ENCODE assay signal across 21 mouse cellular contexts in genomic region chr9:95897392-95897791, GRCm38 (mm10). TPM values are rescaled to one million over a fixed set of nuclear protein-coding genes. Genes with fewer than 3 reads are reported as not detected.
DNase-seq lines count a peak whose midpoint lies in the region; ATAC-seq and TF ChIP-seq lines count a peak whose summit lies in the region.
"Had no signal": no experiment of that assay in that cellular context is flagged by ENCODE, and none has a peak within 500 bp of the region (broad histone marks: within the 10 kb centered on the region; RNA-seq: fewer than 3 reads in every experiment).

No protein-coding gene starts in this region.

- H3K4me1 ChIP-seq in MEL (ENCODE audit: control insufficient read depth in 1 of 2, insufficient read depth in 2 of 2, low read length in 2 of 2), result peaks cover 0 to 13% of the 10 kb centered on the region in 2 experiments; a peak in 3 of 4 replicates
- H3K4me1 ChIP-seq in embryonic facial prominence, embryonic 10.5 days, result no peaks in the 10 kb centered on the region
- H3K4me1 ChIP-seq: embryonic facial prominence, embryonic 12.5 days; forebrain, embryonic 13.5 days; forebrain, embryonic 15.5 days had no signal

- H3K9me3 ChIP-seq in MEL (replicated peaks; ENCODE audit: insufficient read depth, low read length), result no peaks in the 10 kb centered on the region
- no peaks in the 10 kb centered on the region for H3K9me3 ChIP-seq in embryonic facial prominence, embryonic 10.5 days
- H3K9me3 ChIP-seq: embryonic facial prominence, embryonic 12.5 days; forebrain, embryonic 13.5 days; forebrain, embryonic 15.5 days had no signal

- no peak overlapping the region for H3K9ac ChIP-seq in MEL (ENCODE audit: control insufficient read depth, low read depth, low read length, poor library complexity, severe bottlenecking)
- H3K9ac ChIP-seq: embryonic facial prominence, embryonic 12.5 days; forebrain, embryonic 13.5 days; forebrain, embryonic 15.5 days; forebrain, postnatal 0 days had no signal

- no peak for TF ChIP-seq RAD21 in MEL (IDR thresholded peaks at IDR 0.05; ENCODE audit: low read depth, low read length)

- H3K36me3 ChIP-seq in MEL (ENCODE audit: control insufficient read depth in 1 of 2, insufficient read depth in 2 of 2, low read length in 2 of 2), result peaks cover 9 to 24% of the 10 kb centered on the region in 2 experiments
- peaks cover 68% of the 10 kb centered on the region for H3K36me3 ChIP-seq in embryonic facial prominence, embryonic 10.5 days (replicated peaks)

- peak; percentile 56 for DNase-seq in MEL (ENCODE audit: low read depth, low spot score)
- DNase-seq in c-Kit-positive CD71-positive TER-119-negative erythroid progenitor cells, embryonic 14.5 days (ENCODE audit: low read depth), result peak; percentile 6
- DNase-seq in embryonic facial prominence, embryonic 10.5 days (ENCODE audit: low spot score), result no peak
- DNase-seq in left cerebral cortex, postnatal 25 days (ENCODE audit: low spot score in 2 of 2), result no peak
- DNase-seq: adrenal gland, adult 8-10 months; adrenal gland, postnatal 14 days; adrenal gland, postnatal 36 days; cerebellum, adult 11 months; cerebellum, adult 18-20 months; cerebellum, adult 8-10 months; cerebellum, adult 9-11 months; cerebellum, postnatal 14 days; cerebellum, postnatal 36 days; embryo, embryonic 11 days; forebrain, postnatal 0 days had no signal

- ATAC-seq in megakaryocyte-erythroid progenitor cell, adult 5-6 weeks (replicated peaks; ENCODE audit: low FRiP score, low TSS enrichment, poor library complexity, severe bottlenecking), result peak; percentile 44
- ATAC-seq: activated CD4-positive, CD25-positive, alpha-beta regulatory T cell, adult 4 months; forebrain, embryonic 13.5 days; forebrain, embryonic 15.5 days; forebrain, postnatal 0 days; Patski had no signal

- TF ChIP-seq CTCF in MEL (IDR thresholded peaks at IDR 0.05 in 2 of 3, conservative IDR thresholded peaks at IDR 0.05 in 1 of 3; ENCODE audit: control insufficient read depth in 1 of 3, insufficient read depth in 1 of 3, low read depth in 2 of 3, low read length in 3 of 3, poor library complexity in 1 of 3, severe bottlenecking in 1 of 3), result no peak

- H3K79me2 ChIP-seq in MEL (ENCODE audit: control insufficient read depth, insufficient read depth, low read length, poor library complexity), result no peaks in the 10 kb centered on the region

- no peak for TF ChIP-seq POLR2A in MEL (IDR thresholded peaks at IDR 0.05; ENCODE audit: control insufficient read depth in 1 of 2, insufficient read depth in 1 of 2, low read depth in 1 of 2, low read length in 2 of 2, poor library complexity in 1 of 2)

- H3K27ac ChIP-seq in MEL (ENCODE audit: control insufficient read depth, low read depth, low read length), result no peak overlapping the region
- H3K27ac ChIP-seq in embryonic facial prominence, embryonic 10.5 days (replicated peaks), result no peak overlapping the region
- H3K27ac ChIP-seq: embryonic facial prominence, embryonic 12.5 days; forebrain, embryonic 13.5 days; forebrain, embryonic 15.5 days had no signal

- no peaks in the 10 kb centered on the region for H3K27me3 ChIP-seq in MEL (ENCODE audit: control insufficient read depth in 1 of 2, insufficient read depth in 2 of 2, low read length in 2 of 2)
- no peaks in the 10 kb centered on the region for H3K27me3 ChIP-seq in embryonic facial prominence, embryonic 10.5 days (replicated peaks; ENCODE audit: low read depth, poor library complexity, severe bottlenecking)
- H3K27me3 ChIP-seq: embryonic facial prominence, embryonic 12.5 days; forebrain, embryonic 13.5 days; forebrain, embryonic 15.5 days; Patski had no signal

- WGBS in embryonic facial prominence, embryonic 10.5 days, result 92% methylated on average over 5 of the region's 5 CpGs

- H3K4me3 ChIP-seq in MEL (ENCODE audit: control insufficient read depth in 1 of 2, insufficient read depth in 1 of 2, low read depth in 2 of 2, low read length in 2 of 2), result peak overlapping the region in 1 of 2 experiments; percentile 9; a peak in 1 of 4 replicates
- no peak overlapping the region for H3K4me3 ChIP-seq in embryonic facial prominence, embryonic 10.5 days
- H3K4me3 ChIP-seq: embryonic facial prominence, embryonic 12.5 days; forebrain, embryonic 13.5 days; forebrain, embryonic 15.5 days had no signal

- intact Hi-C loops in left cerebral cortex, postnatal 25 days (cut with DNase I), result no loop called here

- TF ChIP-seq EP300 in MEL (IDR thresholded peaks at IDR 0.05; ENCODE audit: low read depth in 1 of 2, low read length in 2 of 2), result peak; percentile 68 to 84; a peak in 3 of 4 replicates

TF ChIP-seq in MEL, 35 proteins besides CTCF, POLR2A, EP300 and RAD21:
- 0 out of 2 replicates have a peak, but pooled peaks have one; percentile 15 for TF ChIP-seq HCFC1 (IDR thresholded peaks at IDR 0.05; ENCODE audit: low read depth, low read length)
- peak; percentile 96 for TF ChIP-seq GATA1 (IDR thresholded peaks at IDR 0.05; ENCODE audit: low read depth, low read length)
- no peak for TF ChIP-seq CHD1 (IDR thresholded peaks at IDR 0.05; ENCODE audit: low read depth, low read length)
- no peak for TF ChIP-seq USF1 (IDR thresholded peaks at IDR 0.05; ENCODE audit: low read depth, low read length)
- 0 out of 2 replicates have a peak, but pooled peaks have one; percentile 51 for TF ChIP-seq RCOR1 (IDR thresholded peaks at IDR 0.05; ENCODE audit: low read depth, low read length)
- TF ChIP-seq ETS1 (IDR thresholded peaks at IDR 0.05; ENCODE audit: low read depth, low read length), result peak; percentile 75
- no peak; the same call in 1 of the 2 replicates for TF ChIP-seq MYC (IDR thresholded peaks at IDR 0.05; ENCODE audit: low read depth, low read length)
- TF ChIP-seq TCF12 (IDR thresholded peaks at IDR 0.05; ENCODE audit: low read depth, low read length), result peak; percentile 60
- peak; percentile 31; the same call in 1 of the 2 replicates for TF ChIP-seq SIN3A (IDR thresholded peaks at IDR 0.05; ENCODE audit: low read length)
- TF ChIP-seq MXI1 (IDR thresholded peaks at IDR 0.05; ENCODE audit: low read depth, low read length), result peak; percentile 38; the same call in 1 of the 2 replicates

RNA-seq across cellular contexts. Expression of gene Atr, which starts 40.0 kb away (rescaled TPM):
- 19.6 and 19.8 TPM in 2 replicates for total RNA-seq in MEL (2012; rRNA removed)
- polyA plus RNA-seq in MEL (2012; ENCODE audit: insufficient read depth in 1 of 2, insufficient read length in 2 of 2, low read depth in 1 of 2, low replicate concordance in 2 of 2, missing spikeins in 1 of 2), result 10 to 100 TPM in 1 of 2 experiments, not detected in 1; 12.2 TPM
- total RNA-seq in megakaryocyte-erythroid progenitor cell, adult 5-6 weeks (2014; fragmentation: Nextera tagmentation), result 34.8 and 53.1 TPM in 2 replicates
- 61.9 and 85.5 TPM in 2 replicates for total RNA-seq in megakaryocyte-erythroid progenitor cell, adult 5-6 weeks (2017)
- 21.8 and 22.9 TPM in 2 replicates for polyA plus RNA-seq in embryonic facial prominence, embryonic 10.5 days (2016; fragmentation: Nextera tagmentation; extraction: Ambion mirVana)
- 10 to 100 TPM in 1 of 2 experiments, 1 to 10 TPM in 1; 10.0 to 13.0 TPM for total RNA-seq in left cerebral cortex, postnatal 25 days (2021)

RNA-seq across cellular contexts. Expression of gene Pls1, which starts 52.3 kb away (rescaled TPM):
- total RNA-seq in MEL (2012; rRNA removed), result not detected in 2 replicates
- polyA plus RNA-seq in MEL (2012; ENCODE audit: insufficient read depth in 1 of 2, insufficient read length in 2 of 2, low read depth in 1 of 2, low replicate concordance in 2 of 2, missing spikeins in 1 of 2), result under 1 TPM in 1 of 2 experiments, not detected in 1; 0.04 TPM
- total RNA-seq in megakaryocyte-erythroid progenitor cell, adult 5-6 weeks (2014; fragmentation: Nextera tagmentation), result not detected in 2 replicates
- total RNA-seq in megakaryocyte-erythroid progenitor cell, adult 5-6 weeks (2017), result 0.42 and 2.2 TPM in 2 replicates
- polyA plus RNA-seq in embryonic facial prominence, embryonic 10.5 days (2016; fragmentation: Nextera tagmentation; extraction: Ambion mirVana), result 7.5 and 8.7 TPM in 2 replicates
- 1 to 10 TPM; 6.2 to 6.4 TPM for total RNA-seq in left cerebral cortex, postnatal 25 days (2021)

RNA-seq across cellular contexts. Expression of gene Xrn1, which starts 57.2 kb away (rescaled TPM):
- 7.0 and 7.6 TPM in 2 replicates for total RNA-seq in MEL (2012; rRNA removed)
- polyA plus RNA-seq in MEL (2012; ENCODE audit: insufficient read depth in 1 of 2, insufficient read length in 2 of 2, low read depth in 1 of 2, low replicate concordance in 2 of 2, missing spikeins in 1 of 2), result 1 to 10 TPM in 1 of 2 experiments, not detected in 1; 8.3 TPM
- total RNA-seq in megakaryocyte-erythroid progenitor cell, adult 5-6 weeks (2014; fragmentation: Nextera tagmentation), result 39.2 and 46.4 TPM in 2 replicates
- total RNA-seq in megakaryocyte-erythroid progenitor cell, adult 5-6 weeks (2017), result 22.8 and 33.1 TPM in 2 replicates
- 18.3 and 21.3 TPM in 2 replicates for polyA plus RNA-seq in embryonic facial prominence, embryonic 10.5 days (2016; fragmentation: Nextera tagmentation; extraction: Ambion mirVana)
- 10 to 100 TPM; 23.0 to 25.5 TPM for total RNA-seq in left cerebral cortex, postnatal 25 days (2021)

Comparison
In these comparisons a context has a peak if more than half of its experiments do, and no peak if none do; other contexts are left out.
1. DNase-seq: peak in MEL (single experiment) and c-Kit-positive CD71-positive TER-119-negative erythroid progenitor cells, embryonic 14.5 days (single experiment); none in embryonic facial prominence, embryonic 10.5 days (single experiment) and left cerebral cortex, postnatal 25 days (0 of 2).